Mouse (Mus musculus) WW6 (cell line): ENCODE measurements around the gene C77080.

Experiments used
- DNase-seq: peaks from one replicate; pipeline ENCODE4 v3.0.0-alpha.2; 2013; ENCODE audit warnings: low read depth, low spot score

The C77080 gene

GRCm38 (mm10) chr4:129261196-129261595 lies at the start of gene C77080:
Gene C77080 (minus strand): TSS chr4:129261404.
- no peak for DNase-seq

GRCm38 (mm10) chr4:129307936-129308335 lies 46.7 kb upstream of the C77080 start:
- DNase-seq: no peak

- no peak for DNase-seq
Observed at GRCm38 (mm10) chr4:129304306-129304705, 43.1 kb upstream of the C77080 start.

GRCm38 (mm10) chr4:129303816-129304215 lies 42.6 kb upstream of the C77080 start:
- no peak for DNase-seq

GRCm38 (mm10) chr4:129303401-129303800 lies 42.2 kb upstream of the C77080 start:
- no peak for DNase-seq

GRCm38 (mm10) chr4:129299121-129299520 lies 37.9 kb upstream of the C77080 start:
- DNase-seq: no peak

GRCm38 (mm10) chr4:129297724-129298123 lies 36.5 kb upstream of the C77080 start:
- DNase-seq: no peak

GRCm38 (mm10) chr4:129296066-129296465 lies 34.9 kb upstream of the C77080 start:
- no peak for DNase-seq

- DNase-seq: no peak
Observed at GRCm38 (mm10) chr4:129295188-129295587, 34.0 kb upstream of the C77080 start.

- DNase-seq: no peak
Observed at GRCm38 (mm10) chr4:129293702-129294101, 32.5 kb upstream of the C77080 start.

- DNase-seq: no peak
Observed at GRCm38 (mm10) chr4:129292831-129293230, 31.6 kb upstream of the C77080 start.

GRCm38 (mm10) chr4:129289671-129290070 lies 28.5 kb upstream of the C77080 start:
- no peak for DNase-seq

GRCm38 (mm10) chr4:129288067-129288466 lies 26.9 kb upstream of the C77080 start:
- no peak for DNase-seq

- DNase-seq: no peak
Observed at GRCm38 (mm10) chr4:129287472-129287981, 26.3 kb upstream of the C77080 start, which contains the start of gene Sync. Gene Sync (plus strand): TSS chr4:129287617.

- no peak for DNase-seq
Observed at GRCm38 (mm10) chr4:129286683-129287471, 25.7 kb upstream of the C77080 start.

- no peak for DNase-seq
Observed at GRCm38 (mm10) chr4:129286001-129286682, 24.9 kb upstream of the C77080 start.

- no peak for DNase-seq
Observed at GRCm38 (mm10) chr4:129284685-129285084, 23.5 kb upstream of the C77080 start.

GRCm38 (mm10) chr4:129283226-129283625 lies 22.0 kb upstream of the C77080 start:
- no peak for DNase-seq

GRCm38 (mm10) chr4:129282786-129283185 lies 21.6 kb upstream of the C77080 start:
- DNase-seq: no peak

- peak; percentile 81 for DNase-seq
Observed at GRCm38 (mm10) chr4:129276453-129276865, 15.3 kb upstream of the C77080 start.

GRCm38 (mm10) chr4:129272756-129273046 lies 11.5 kb upstream of the C77080 start:
- DNase-seq: no peak

GRCm38 (mm10) chr4:129271991-129272755 lies 11.0 kb upstream of the C77080 start:
- peak; percentile 69 for DNase-seq
